Mouse (Mus musculus): ENCODE measurements around the gene Olfr1265. TPM values are rescaled to one million over a fixed set of nuclear protein-coding genes. Genes with fewer than 3 reads are reported as not detected.

The Olfr1265 gene
- polyA plus RNA-seq (2015; fragmentation: Nextera tagmentation; extraction: Ambion mirVana) = not detected in 2 replicates

- Histone ChIP-seq H3K27ac (no peak within 1 kb of the TSS), H3K36me3 (no peaks in the 10 kb centered on the region), H3K9ac (no peak within 1 kb of the TSS), H3K4me2 (no peak within 1 kb of the TSS), H3K4me3 (no peak within 1 kb of the TSS), H3K4me1 (no peaks in the 10 kb centered on the region), H3K27me3 (no peaks in the 10 kb centered on the region), H3K9me3 (no peaks in the 10 kb centered on the region)
- no peak for ATAC-seq (ENCODE audit: insufficient number of reproducible peaks, insufficient read depth, low FRiP score, low TSS enrichment, low read depth)
Measured at GRCm38 (mm10) chr2:90035037-90035436, at the start of gene Olfr1265. Olfr1265 (plus strand) TSS chr2:90035337.

GRCm38 (mm10) chr2:89990921-89991320, 44.2 kb upstream of the Olfr1265 start, which contains the start of gene Olfr1261:
Olfr1261 (plus strand) TSS chr2:89991221.
- H3K27ac ChIP-seq = no peak within 1 kb of the TSS
- no peak within 1 kb of the TSS for H3K4me3 ChIP-seq
- no peak within 1 kb of the TSS for H3K4me2 ChIP-seq
- no peak within 1 kb of the TSS for H3K9ac ChIP-seq
- no peak for ATAC-seq (ENCODE audit: insufficient number of reproducible peaks, insufficient read depth, low FRiP score, low TSS enrichment, low read depth)
- no peaks in the 10 kb centered on the region for H3K9me3 ChIP-seq
- H3K27me3 ChIP-seq = no peaks in the 10 kb centered on the region
- H3K36me3 ChIP-seq = no peaks in the 10 kb centered on the region
- H3K4me1 ChIP-seq = no peaks in the 10 kb centered on the region

GRCm38 (mm10) chr2:89999845-90000244, 35.3 kb upstream of the Olfr1265 start, which contains the start of gene Olfr1262:
Olfr1262 (plus strand) TSS chr2:90000145.
- Histone ChIP-seq H3K9ac (no peak within 1 kb of the TSS), H3K4me3 (no peak within 1 kb of the TSS), H3K27me3 (no peaks in the 10 kb centered on the region), H3K36me3 (no peaks in the 10 kb centered on the region), H3K9me3 (no peaks in the 10 kb centered on the region), H3K4me1 (no peaks in the 10 kb centered on the region), H3K4me2 (no peak within 1 kb of the TSS), H3K27ac (no peak within 1 kb of the TSS)
- ATAC-seq (ENCODE audit: insufficient number of reproducible peaks, insufficient read depth, low FRiP score, low TSS enrichment, low read depth) = no peak

GRCm38 (mm10) chr2:90011831-90012230, 23.3 kb upstream of the Olfr1265 start, which contains the start of gene Olfr1263:
Olfr1263 (plus strand) TSS chr2:90012131.
- Histone ChIP-seq H3K27ac (no peak within 1 kb of the TSS), H3K36me3 (no peaks in the 10 kb centered on the region), H3K4me1 (no peaks in the 10 kb centered on the region), H3K4me2 (no peak within 1 kb of the TSS), H3K9me3 (no peaks in the 10 kb centered on the region), H3K9ac (no peak within 1 kb of the TSS), H3K27me3 (no peaks in the 10 kb centered on the region), H3K4me3 (no peak within 1 kb of the TSS)
- 80% methylated on average over 2 of the region's 2 CpGs for WGBS
- no peak for ATAC-seq (ENCODE audit: insufficient number of reproducible peaks, insufficient read depth, low FRiP score, low TSS enrichment, low read depth)

GRCm38 (mm10) chr2:90025477-90025876, 9.7 kb upstream of the Olfr1265 start, which contains the start of gene Olfr1264:
Olfr1264 (minus strand) TSS chr2:90025577.
- ATAC-seq (ENCODE audit: insufficient number of reproducible peaks, insufficient read depth, low FRiP score, low TSS enrichment, low read depth) = no peak
- H3K4me2 ChIP-seq = no peak within 1 kb of the TSS
- WGBS = 18% methylated on average over 2 of the region's 2 CpGs

GRCm38 (mm10) chr2:90063494-90063893, 28.4 kb downstream of the Olfr1265 start, which contains the start of gene Olfr140:
Olfr140 (minus strand) TSS chr2:90063594.
- no peak within 1 kb of the TSS for H3K9ac ChIP-seq
- H3K27ac ChIP-seq = no peak within 1 kb of the TSS
- no peak within 1 kb of the TSS for H3K4me3 ChIP-seq
- no peaks in the 10 kb centered on the region for H3K4me1 ChIP-seq
- H3K9me3 ChIP-seq = no peaks in the 10 kb centered on the region
- H3K27me3 ChIP-seq = no peaks in the 10 kb centered on the region
- H3K4me2 ChIP-seq = no peak within 1 kb of the TSS
- H3K36me3 ChIP-seq = no peaks in the 10 kb centered on the region
- ATAC-seq (ENCODE audit: insufficient number of reproducible peaks, insufficient read depth, low FRiP score, low TSS enrichment, low read depth) = no peak

More at GRCm38 (mm10) chr2:90025477-90025876, 9.7 kb upstream of the Olfr1265 start, which contains the start of gene Olfr1264:
- Histone ChIP-seq H3K27ac (no peak within 1 kb of the TSS), H3K4me1 (no peaks in the 10 kb centered on the region), H3K9me3 (no peaks in the 10 kb centered on the region), H3K27me3 (no peaks in the 10 kb centered on the region), H3K9ac (no peak within 1 kb of the TSS), H3K36me3 (no peaks in the 10 kb centered on the region), H3K4me3 (no peak within 1 kb of the TSS)

- no peaks in the 10 kb centered on the region for H3K9me3 ChIP-seq
- 74% methylated on average over 2 of the region's 2 CpGs for WGBS
- no peak overlapping the region for H3K27ac ChIP-seq
- no peak for ATAC-seq (ENCODE audit: insufficient number of reproducible peaks, insufficient read depth, low FRiP score, low TSS enrichment, low read depth)
- no peak overlapping the region for H3K4me2 ChIP-seq
- no peak overlapping the region for H3K4me3 ChIP-seq
- no peak overlapping the region for H3K9ac ChIP-seq
- no peaks in the 10 kb centered on the region for H3K27me3 ChIP-seq
- H3K36me3 ChIP-seq = no peaks in the 10 kb centered on the region
- H3K4me1 ChIP-seq = no peaks in the 10 kb centered on the region
Measured at GRCm38 (mm10) chr2:90070065-90070464, 34.9 kb downstream of the Olfr1265 start.

Other genes with a start within 250 kb of the Olfr1265 start
- not detected in 2 replicates for gene Olfr1254, start 241.7 kb upstream of the Olfr1265 start, polyA plus RNA-seq (2015; fragmentation: Nextera tagmentation; extraction: Ambion mirVana)
- not detected in 2 replicates for gene Olfr1255, start 223.3 kb upstream of the Olfr1265 start, polyA plus RNA-seq (2015; fragmentation: Nextera tagmentation; extraction: Ambion mirVana)
- not detected in 2 replicates for gene Olfr1256, start 193.8 kb upstream of the Olfr1265 start, polyA plus RNA-seq (2015; fragmentation: Nextera tagmentation; extraction: Ambion mirVana)
- not detected in 2 replicates for gene Olfr48, start 187.1 kb upstream of the Olfr1265 start, polyA plus RNA-seq (2015; fragmentation: Nextera tagmentation; extraction: Ambion mirVana)
- gene Olfr1257, start 156.9 kb upstream of the Olfr1265 start, polyA plus RNA-seq (2015; fragmentation: Nextera tagmentation; extraction: Ambion mirVana) = not detected in 2 replicates
- 0.19 TPM in 1 of 2 replicates, not detected in the other for gene Olfr1258, start 108.0 kb upstream of the Olfr1265 start, polyA plus RNA-seq (2015; fragmentation: Nextera tagmentation; extraction: Ambion mirVana)
- gene Olfr1259, start 86.7 kb upstream of the Olfr1265 start, polyA plus RNA-seq (2015; fragmentation: Nextera tagmentation; extraction: Ambion mirVana) = not detected in 2 replicates
- gene Olfr1260, start 61.0 kb upstream of the Olfr1265 start, polyA plus RNA-seq (2015; fragmentation: Nextera tagmentation; extraction: Ambion mirVana) = not detected in 2 replicates
- not detected in 2 replicates for gene Olfr1261, start 44.1 kb upstream of the Olfr1265 start, polyA plus RNA-seq (2015; fragmentation: Nextera tagmentation; extraction: Ambion mirVana)
- gene Olfr1262, start 35.2 kb upstream of the Olfr1265 start, polyA plus RNA-seq (2015; fragmentation: Nextera tagmentation; extraction: Ambion mirVana) = not detected in 2 replicates
- not detected in 2 replicates for gene Olfr1263, start 23.2 kb upstream of the Olfr1265 start, polyA plus RNA-seq (2015; fragmentation: Nextera tagmentation; extraction: Ambion mirVana)
- gene Olfr1264, start 9.8 kb upstream of the Olfr1265 start, polyA plus RNA-seq (2015; fragmentation: Nextera tagmentation; extraction: Ambion mirVana) = 0.15 TPM in 1 of 2 replicates, not detected in the other
- gene Olfr140, start 28.3 kb downstream of the Olfr1265 start, polyA plus RNA-seq (2015; fragmentation: Nextera tagmentation; extraction: Ambion mirVana) = not detected in 2 replicates
- gene Olfr1269, start 86.1 kb downstream of the Olfr1265 start, polyA plus RNA-seq (2015; fragmentation: Nextera tagmentation; extraction: Ambion mirVana) = 0.13 TPM in 1 of 2 replicates, not detected in the other
- 0.15 and 0.22 TPM in 2 replicates for gene Olfr32, start 107.0 kb downstream of the Olfr1265 start, polyA plus RNA-seq (2015; fragmentation: Nextera tagmentation; extraction: Ambion mirVana)
- not detected in 2 replicates for gene Olfr1270, start 117.8 kb downstream of the Olfr1265 start, polyA plus RNA-seq (2015; fragmentation: Nextera tagmentation; extraction: Ambion mirVana)
- gene Olfr1506, start 189.2 kb downstream of the Olfr1265 start, polyA plus RNA-seq (2015; fragmentation: Nextera tagmentation; extraction: Ambion mirVana) = not detected in 2 replicates
- not detected in 2 replicates for gene Olfr142, start 222.3 kb downstream of the Olfr1265 start, polyA plus RNA-seq (2015; fragmentation: Nextera tagmentation; extraction: Ambion mirVana)
- not detected in 2 replicates for gene Olfr1271, start 235.7 kb downstream of the Olfr1265 start, polyA plus RNA-seq (2015; fragmentation: Nextera tagmentation; extraction: Ambion mirVana)